Mouse (Mus musculus) heart, adult 2 months (tissue): ENCODE results near the gene Olfr1392. TPM values are rescaled to one million over a fixed set of nuclear protein-coding genes. Genes with fewer than 3 reads are reported as not detected.
"Not testable (repeated sequence)": the region's sequence is repeated elsewhere in the genome, so short reads cannot be mapped to it uniquely, and the experiment has no call there.

Experiments used
- DNase-seq, 2 experiments: peaks; one replicate each; pipeline ENCODE4 v3.0.0; 2021
- H3K27ac ChIP-seq: fragments of 200-600 bp; 2 replicates; pipeline ENCODE4 v1.8.1; 2022
- H3K27me3 ChIP-seq: fragments of 200-500 bp; 2 replicates; pipeline ENCODE4 v1.6.1; 2012; ENCODE audit warnings: mild to moderate bottlenecking, low read length, inconsistent platforms, mixed read lengths; ENCODE audit not compliant: control insufficient read depth, insufficient read depth
- H3K36me3 ChIP-seq: fragments of 200-500 bp; 2 replicates; pipeline ENCODE4 v1.6.1; 2012; ENCODE audit warnings: low read length, inconsistent platforms; ENCODE audit not compliant: control insufficient read depth, insufficient read depth
- H3K4me1 ChIP-seq: fragments of 200-500 bp; 2 replicates; pipeline ENCODE4 v1.6.1; 2011; ENCODE audit warnings: low read length; ENCODE audit not compliant: control insufficient read depth, insufficient read depth
- H3K4me3 ChIP-seq: fragments of 200-600 bp; 2 replicates; pipeline ENCODE4 v1.8.1; 2022
- H3K79me2 ChIP-seq: fragments of 200-500 bp; replicated peaks from 2 replicates; pipeline ENCODE4 v1.6.1; 2012; ENCODE audit warnings: mild to moderate bottlenecking, inconsistent platforms, low read length, moderate library complexity, mixed read lengths; ENCODE audit not compliant: control insufficient read depth, insufficient read depth
- H3K9ac ChIP-seq: fragments of 200-500 bp; 2 replicates; pipeline ENCODE4 v1.6.1; 2012; ENCODE audit warnings: low read depth, mild to moderate bottlenecking, control low read depth, inconsistent platforms, low read length, mixed read lengths
- CTCF ChIP-seq: fragments of 200-600 bp; IDR thresholded peaks from 2 replicates; pipeline ENCODE4 v1.8.1; 2022; ENCODE audit warnings: antibody characterized with exemption, mild to moderate bottlenecking, moderate library complexity
- EP300 ChIP-seq: fragments of 200-500 bp; IDR thresholded peaks from 2 replicates; pipeline ENCODE4 v1.6.1; 2011; ENCODE audit warnings: low read depth, low read length, control low read depth; ENCODE audit not compliant: insufficient read depth
- POLR2A ChIP-seq: fragments of 200-500 bp; IDR thresholded peaks from 2 replicates; pipeline ENCODE4 v1.6.1; 2011; ENCODE audit warnings: mild to moderate bottlenecking, low read depth, low read length, control low read depth; ENCODE audit not compliant: insufficient read depth
- WGBS: fragments of 180-500 bp; shearing (Covaris S2); methylation state at CpG from one replicate; pipeline ENCODE4 v1.1.7; 2018; 5-methylcytosine and 5-hydroxymethylcytosine counted together
- intact Hi-C: fragments of 180-260 bp; cut with DNase I; formaldehyde crosslinking; loops from one replicate; pipeline ENCODE4 v1.15.1; 2025
- long read RNA-seq: library from polyadenylated mRNA; stranded (forward); transcript quantifications from one replicate; pipeline ENCODE4 v2.0.0, GENCODE M21; 2021
- polyA plus RNA-seq: library from polyadenylated mRNA; depleted of rRNA; stranded (reverse); fragments of >200 nt; gene quantifications from 2 replicates; pipeline ENCODE4 v1.2.3, GENCODE M21; 2012; rRNA removed
- total RNA-seq, 2 experiments: library from RNA; stranded (reverse); gene quantifications; 2 replicates each; pipeline ENCODE4 v1.2.3; 2021

The Olfr1392 gene
- total RNA-seq: not detected
- 0.08 TPM in 1 of 2 replicates, not detected in the other for polyA plus RNA-seq
- long read RNA-seq: 0 reads

- 48% methylated on average over 1 of the region's 1 CpGs for WGBS
- H3K27me3 ChIP-seq, H3K9ac ChIP-seq, H3K4me1 ChIP-seq, H3K79me2 ChIP-seq, DNase-seq, H3K36me3 ChIP-seq, intact Hi-C loops, H3K27ac ChIP-seq, H3K4me3 ChIP-seq: not testable (repeated sequence)
These were observed at the start of gene Olfr1392 for GRCm38 (mm10) chr11:49284982-49285381. Gene Olfr1392, plus strand, starts transcription at chr11:49285282.

GRCm38 (mm10) chr11:49235459-49236207 is 49.4 kb upstream of the Olfr1392 start:
- DNase-seq: no peak
- Histone ChIP-seq H3K4me1 (no peaks in the 10 kb centered on the region; the same call in 1 of the 2 replicates), H3K79me2 (no peaks in the 10 kb centered on the region), H3K4me3 (no peak overlapping the region), H3K27ac (no peak overlapping the region), H3K9ac (no peak overlapping the region), H3K36me3 (no peaks in the 10 kb centered on the region), H3K27me3 (no peaks in the 10 kb centered on the region)
- no peak for TF ChIP-seq CTCF
- TF ChIP-seq EP300: no peak
- TF ChIP-seq POLR2A: no peak
- intact Hi-C loops: no loop called here
- whole genome bisulfite sequencing: 57% methylated on average over 3 of the region's 3 CpGs

- H3K4me3 ChIP-seq: no peak overlapping the region
- H3K9ac ChIP-seq: no peak overlapping the region
- intact Hi-C loops: no loop called here
- DNase-seq: no peak
- no peaks in the 10 kb centered on the region for H3K79me2 ChIP-seq
- H3K27me3 ChIP-seq: no peaks in the 10 kb centered on the region
- no peak for TF ChIP-seq CTCF
- TF ChIP-seq POLR2A: no peak
- no peak for TF ChIP-seq EP300
- H3K36me3 ChIP-seq: no peaks in the 10 kb centered on the region
- 30% methylated on average over 1 of the region's 1 CpGs for WGBS
- peak overlapping the region; percentile 36; the same call in 1 of the 2 replicates for H3K27ac ChIP-seq
- H3K4me1 ChIP-seq: peaks cover 1% of the 10 kb centered on the region
These were observed 48.2 kb upstream of the Olfr1392 start for GRCm38 (mm10) chr11:49236891-49237290.

GRCm38 (mm10) chr11:49237532-49237931 is 47.5 kb upstream of the Olfr1392 start:
- Histone ChIP-seq H3K79me2 (no peaks in the 10 kb centered on the region), H3K27ac (peak overlapping the region; percentile 36; the same call in 1 of the 2 replicates), H3K27me3 (no peaks in the 10 kb centered on the region), H3K36me3 (no peaks in the 10 kb centered on the region), H3K4me1 (peaks cover 3% of the 10 kb centered on the region), H3K9ac (no peak overlapping the region), H3K4me3 (no peak overlapping the region)
- no peak for DNase-seq
- 34% methylated on average over 2 of the region's 2 CpGs for WGBS
- TF ChIP-seq POLR2A: no peak
- no peak for TF ChIP-seq EP300
- TF ChIP-seq CTCF: no peak
- intact Hi-C loops: no loop called here

- DNase-seq: no peak
- no peak for TF ChIP-seq POLR2A
- TF ChIP-seq CTCF: no peak
- no peak for TF ChIP-seq EP300
- no peak overlapping the region for H3K4me3 ChIP-seq
- H3K36me3 ChIP-seq: peaks cover 2% of the 10 kb centered on the region; the same call in 1 of the 2 replicates
- no peak overlapping the region for H3K27ac ChIP-seq
- H3K4me1 ChIP-seq: peaks cover 8% of the 10 kb centered on the region
- no peaks in the 10 kb centered on the region for H3K79me2 ChIP-seq
- intact Hi-C loops: no loop called here
- 88% methylated on average over 1 of the region's 1 CpGs for WGBS
- no peak overlapping the region for H3K9ac ChIP-seq
- H3K27me3 ChIP-seq: no peaks in the 10 kb centered on the region
These were observed 44.8 kb upstream of the Olfr1392 start for GRCm38 (mm10) chr11:49240310-49240709.

GRCm38 (mm10) chr11:49240874-49241273 is 44.2 kb upstream of the Olfr1392 start:
- H3K9ac ChIP-seq: no peak overlapping the region
- TF ChIP-seq POLR2A (no peak), CTCF (no peak), EP300 (no peak)
- no peaks in the 10 kb centered on the region for H3K79me2 ChIP-seq
- 60% methylated on average over 4 of the region's 4 CpGs for WGBS
- peaks cover 2% of the 10 kb centered on the region; the same call in 1 of the 2 replicates for H3K36me3 ChIP-seq
- no peak overlapping the region for H3K4me3 ChIP-seq
- no peak for DNase-seq
- H3K27me3 ChIP-seq: no peaks in the 10 kb centered on the region
- H3K4me1 ChIP-seq: peaks cover 8% of the 10 kb centered on the region
- H3K27ac ChIP-seq: no peak overlapping the region; the same call in 1 of the 2 replicates
- intact Hi-C loops: no loop called here
